Comparison of ENCODE assay signal across 12 mouse cellular contexts in genomic region chr2:129166466-129167463, GRCm38 (mm10). TPM values are rescaled to one million over a fixed set of nuclear protein-coding genes. Genes with fewer than 3 reads are reported as not detected.
A peak's percentile ranks its signal among the peaks of the same experiment; 100 is the strongest.
DNase-seq lines count a peak whose midpoint lies in the region; ATAC-seq and TF ChIP-seq lines count a peak whose summit lies in the region.
"Had no signal": no experiment of that assay in that cellular context is flagged by ENCODE, and none has a peak within 500 bp of the region (broad histone marks: within the 10 kb centered on the region; RNA-seq: fewer than 3 reads in every experiment).

No protein-coding gene starts in this region.

- no peak overlapping the region for H3K9ac ChIP-seq in heart, postnatal 0 days (replicated peaks; ENCODE audit: low read depth, low read length)
- no peak overlapping the region for H3K9ac ChIP-seq in intestine, postnatal 0 days (ENCODE audit: low read depth, low read length)
- H3K9ac ChIP-seq: limb, embryonic 12.5 days; liver, postnatal 0 days had no signal

- TF ChIP-seq EP300 in heart, postnatal 0 days (IDR thresholded peaks at IDR 0.05; ENCODE audit: low read depth) = no peak

- peak; percentile 17 for ATAC-seq in Patski
- ATAC-seq in heart, postnatal 0 days (ENCODE audit: insufficient read depth, low read depth) = peak; percentile 85
- no peak for ATAC-seq in intestine, postnatal 0 days
- ATAC-seq: liver, postnatal 0 days had no signal

- TF ChIP-seq CTCF in E14TG2a.4 (conservative IDR thresholded peaks at IDR 0.05; ENCODE audit: low read length) = no peak
- no peak for TF ChIP-seq CTCF in Patski (IDR thresholded peaks at IDR 0.05)
- TF ChIP-seq CTCF in heart, postnatal 0 days (IDR thresholded peaks at IDR 0.05; ENCODE audit: low read depth) = no peak
- TF ChIP-seq CTCF in intestine, postnatal 0 days (IDR thresholded peaks at IDR 0.05; ENCODE audit: low read depth) = no peak

- 31% methylated on average over 10 of the region's 10 CpGs for WGBS in heart, postnatal 0 days
- WGBS in forebrain, embryonic 10.5 days = 77% methylated on average over 10 of the region's 10 CpGs
- 63% methylated on average over 10 of the region's 10 CpGs for whole genome bisulfite sequencing in intestine, postnatal 0 days

- H3K4me1 ChIP-seq in E14TG2a.4 (replicated peaks; ENCODE audit: low read depth, low read length) = peaks cover 38% of the 10 kb centered on the region
- no peaks in the 10 kb centered on the region for H3K4me1 ChIP-seq in heart, postnatal 0 days (ENCODE audit: control insufficient read depth, insufficient read depth)
- no peaks in the 10 kb centered on the region for H3K4me1 ChIP-seq in forebrain, embryonic 10.5 days
- H3K4me1 ChIP-seq in intestine, postnatal 0 days (replicated peaks; ENCODE audit: control insufficient read depth, insufficient read depth, low read length) = no peaks in the 10 kb centered on the region
- H3K4me1 ChIP-seq: limb, embryonic 12.5 days had no signal

- POLR2A ChIA-PET in Patski (lab: Charles Lee) = no interaction called here

- in situ Hi-C loops in Patski (cut with MboI; ENCODE audit: low pct_unique_long_range_greater_than_20kb) = no loop called here

- H3K36me3 ChIP-seq in E14TG2a.4 (ENCODE audit: insufficient read depth, low read length) = no peaks in the 10 kb centered on the region
- no peaks in the 10 kb centered on the region for H3K36me3 ChIP-seq in heart, postnatal 0 days (replicated peaks; ENCODE audit: control insufficient read depth, insufficient read depth, low read length)
- no peaks in the 10 kb centered on the region for H3K36me3 ChIP-seq in forebrain, embryonic 10.5 days (replicated peaks)
- H3K36me3 ChIP-seq in intestine, postnatal 0 days (ENCODE audit: control insufficient read depth, insufficient read depth) = no peaks in the 10 kb centered on the region
- H3K36me3 ChIP-seq: limb, embryonic 12.5 days had no signal

- H3K27me3 ChIP-seq in E14TG2a.4 (ENCODE audit: insufficient read depth, low read length) (no peaks in the 10 kb centered on the region), Patski (no peaks in the 10 kb centered on the region)
- no peaks in the 10 kb centered on the region for H3K27me3 ChIP-seq in heart, postnatal 0 days (ENCODE audit: control insufficient read depth, insufficient read depth, low read length)
- H3K27me3 ChIP-seq in forebrain, embryonic 10.5 days (ENCODE audit: poor library complexity, severe bottlenecking) = no peaks in the 10 kb centered on the region
- H3K27me3 ChIP-seq in intestine, postnatal 0 days (replicated peaks; ENCODE audit: control insufficient read depth, insufficient read depth, low read length) = no peaks in the 10 kb centered on the region
- H3K27me3 ChIP-seq: limb, embryonic 12.5 days had no signal

- H3K27ac ChIP-seq in heart, postnatal 0 days (ENCODE audit: low read depth) = peak overlapping the region; percentile 68
- H3K27ac ChIP-seq in forebrain, embryonic 10.5 days = no peak overlapping the region
- H3K27ac ChIP-seq in intestine, postnatal 0 days (ENCODE audit: low read depth, low read length) = no peak overlapping the region
- H3K27ac ChIP-seq: limb, embryonic 12.5 days had no signal

- peak; percentile 17 for DNase-seq in kidney, postnatal 14 days
- DNase-seq in kidney, adult 11 months = no peak
- no peak for DNase-seq in Patski (ENCODE audit: low read depth, low spot score)
- peak; percentile 50 for DNase-seq in heart, postnatal 0 days (ENCODE audit: low spot score)
- DNase-seq in forebrain, embryonic 10.5 days (ENCODE audit: extremely low spot score, low spot score) = no peak
- DNase-seq: cerebellum, adult 11-12 months; liver, postnatal 0 days; right cerebral cortex, adult 18-20 months; thymus, postnatal 14 days had no signal

- no peak overlapping the region for H3K4me2 ChIP-seq in heart, postnatal 0 days (ENCODE audit: low read depth, low read length)
- H3K4me2 ChIP-seq in intestine, postnatal 0 days (replicated peaks; ENCODE audit: low read depth) = no peak overlapping the region
- H3K4me2 ChIP-seq: limb, embryonic 12.5 days had no signal

- CTCF ChIA-PET in Patski (lab: Charles Lee) = interaction anchor here (1.4 kb wide), 1 partner anchor 9 kb away, joined by 3 read pairs; no protein-coding TSS in a partner anchor

- peak overlapping the region; percentile 24 for H3K4me3 ChIP-seq in E14TG2a.4 (replicated peaks; ENCODE audit: low read length)
- no peak overlapping the region for H3K4me3 ChIP-seq in heart, postnatal 0 days (ENCODE audit: low read depth, low read length)
- H3K4me3 ChIP-seq in forebrain, embryonic 10.5 days = no peak overlapping the region
- H3K4me3 ChIP-seq in intestine, postnatal 0 days (ENCODE audit: low read depth, low read length) = no peak overlapping the region
- H3K4me3 ChIP-seq: limb, embryonic 12.5 days had no signal

- no peaks in the 10 kb centered on the region for H3K9me3 ChIP-seq in E14TG2a.4 (ENCODE audit: low read length)
- 0 out of 2 replicates have a peak, but pooled peaks cover 4% of the 10 kb centered on the region for H3K9me3 ChIP-seq in heart, postnatal 0 days (replicated peaks; ENCODE audit: control insufficient read depth, low read length)
- 0 out of 2 replicates have a peak, but pooled peaks cover 5% of the 10 kb centered on the region for H3K9me3 ChIP-seq in forebrain, embryonic 10.5 days
- H3K9me3 ChIP-seq in intestine, postnatal 0 days (ENCODE audit: control insufficient read depth) = no peaks in the 10 kb centered on the region
- H3K9me3 ChIP-seq: limb, embryonic 12.5 days had no signal

RNA-seq across cellular contexts. Expression of gene Slc20a1, which starts 31.8 kb away (rescaled TPM):
- 78.8 TPM for polyA plus RNA-seq in Patski (2021)
- 37.1 and 46.8 TPM in 2 replicates for total RNA-seq in heart, postnatal 0 days (2014; rRNA removed; ENCODE audit: low replicate concordance)
- 7.0 and 8.7 TPM in 2 replicates for polyA plus RNA-seq in heart, postnatal 0 days (2015; fragmentation: Nextera tagmentation; extraction: Ambion mirVana)
- polyA plus RNA-seq in forebrain, embryonic 10.5 days (2016; fragmentation: Nextera tagmentation; extraction: Ambion mirVana) = 57.2 and 57.9 TPM in 2 replicates
- polyA plus RNA-seq in intestine, postnatal 0 days (2015; fragmentation: Nextera tagmentation; extraction: Ambion mirVana) = 14.4 and 16.0 TPM in 2 replicates

RNA-seq across cellular contexts. Expression of gene Chchd5, which starts 37.3 kb away (rescaled TPM):
- 20.5 TPM for polyA plus RNA-seq in Patski (2021)
- total RNA-seq in heart, postnatal 0 days (2014; rRNA removed; ENCODE audit: low replicate concordance) = 9.9 and 19.4 TPM in 2 replicates
- polyA plus RNA-seq in heart, postnatal 0 days (2015; fragmentation: Nextera tagmentation; extraction: Ambion mirVana) = 17.6 and 19.9 TPM in 2 replicates
- polyA plus RNA-seq in forebrain, embryonic 10.5 days (2016; fragmentation: Nextera tagmentation; extraction: Ambion mirVana) = 24.1 and 25.2 TPM in 2 replicates
- 17.6 and 19.0 TPM in 2 replicates for polyA plus RNA-seq in intestine, postnatal 0 days (2015; fragmentation: Nextera tagmentation; extraction: Ambion mirVana)

Comparison
In these comparisons a context has a peak if more than half of its experiments do, and no peak if none do; other contexts are left out.
1. DNase-seq: peak in kidney, postnatal 14 days (single experiment) and heart, postnatal 0 days (single experiment); none in kidney, adult 11 months (single experiment), Patski (single experiment) and forebrain, embryonic 10.5 days (single experiment).